Mouse (Mus musculus) heart, postnatal 0 days (tissue): ENCODE data around the gene Rcn1.

Experiments used
- CTCF ChIP-seq: IDR thresholded peaks from 2 replicates; pipeline ENCODE4 v1.5.1; 2016; ENCODE audit warnings: antibody characterized with exemption, control low read depth, low read depth
- EP300 ChIP-seq: IDR thresholded peaks from 2 replicates; pipeline ENCODE4 v1.6.1; 2016; ENCODE audit warnings: antibody characterized with exemption, low read depth

DNA sequence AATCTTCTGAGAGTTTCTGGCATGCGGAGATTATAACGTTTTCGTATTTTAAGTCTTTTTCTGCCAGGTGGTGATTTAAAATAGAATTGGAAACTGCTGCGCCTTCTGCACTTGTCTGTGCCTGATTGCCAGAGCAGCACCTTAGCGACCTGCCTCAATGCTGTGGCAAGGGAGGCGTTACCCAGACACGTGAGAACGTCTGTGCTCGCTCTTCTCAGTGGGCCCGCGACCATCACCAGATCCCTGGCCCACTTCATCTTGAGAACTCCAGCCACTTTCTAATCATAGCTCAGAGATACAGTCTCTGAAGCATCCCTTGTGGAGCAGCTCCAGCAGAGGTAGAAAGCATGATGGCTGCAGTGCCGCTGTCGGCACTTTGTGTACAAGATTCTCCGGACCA is 28.4 kb downstream of the Rcn1 start:
- no peak for TF ChIP-seq CTCF
- no peak for TF ChIP-seq EP300
